Mouse (Mus musculus): ENCODE measurements at regions not wholly inside any gene's neighbourhood (a gene's known extent, or its start where the extent isn't known, plus 50 kb on each side); places are given as distances from the start of the nearest gene placed in this dataset.

DNA sequence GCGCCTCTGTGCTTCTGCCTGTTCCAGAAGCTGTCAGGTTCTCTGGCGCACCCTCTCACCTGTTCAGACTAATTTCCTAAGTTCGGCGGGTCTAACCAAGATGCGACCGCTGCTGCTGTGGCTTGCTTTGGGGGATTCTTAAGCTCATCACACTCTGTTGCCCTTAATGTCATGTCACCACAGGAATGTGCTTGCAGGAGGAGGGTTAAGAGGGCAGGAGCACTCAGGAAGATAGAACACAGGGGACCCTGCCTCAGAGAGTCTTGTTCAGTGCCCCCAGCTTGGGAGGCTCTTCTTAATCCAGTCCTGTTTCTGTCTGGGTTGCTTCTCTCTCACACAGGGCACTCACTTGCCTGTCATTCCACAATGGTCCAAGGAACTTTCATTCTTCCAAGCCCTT is 65.1 kb upstream of the Pcdh8 start:
- no peaks in the 10 kb centered on the region for H3K36me3 ChIP-seq (ENCODE audit: control insufficient read depth, insufficient read depth, low read length, poor library complexity, severe bottlenecking)
- in situ Hi-C loops (cut with MboI; ENCODE audit: low sequenced_read_pairs in 2 of 2, unreplicated experiment in 2 of 2) = no loop called here
- H3K9me3 ChIP-seq (ENCODE audit: control insufficient read depth, insufficient read depth, low read depth, low read length) = no peaks in the 10 kb centered on the region
- TF ChIP-seq CHD2 (IDR thresholded peaks at IDR 0.05; ENCODE audit: low read depth, low read length) (no peak), HCFC1 (IDR thresholded peaks at IDR 0.05; ENCODE audit: borderline replicate concordance, insufficient read depth, low read length) (no peak), ZNF384 (IDR thresholded peaks at IDR 0.05; ENCODE audit: low read depth, low read length) (no peak), MAFK (IDR thresholded peaks at IDR 0.05; ENCODE audit: insufficient read depth, low read depth, low read length) (no peak), ZC3H11A (IDR thresholded peaks at IDR 0.05; ENCODE audit: borderline replicate concordance, low read depth, low read length) (no peak)
- H3K9ac ChIP-seq (ENCODE audit: insufficient read depth, low read depth, low read length, poor library complexity, severe bottlenecking) = peak overlapping the region; percentile 54; the same call in 1 of the 2 replicates
- peak; percentile 20 for DNase-seq (ENCODE audit: low read depth, low spot score)
- H3K27ac ChIP-seq (ENCODE audit: insufficient read depth, low read depth, low read length, poor library complexity, severe bottlenecking) = no peak overlapping the region
- H3K4me1 ChIP-seq (ENCODE audit: control insufficient read depth in 2 of 2, insufficient read depth in 2 of 2, low read length in 2 of 2, poor library complexity in 1 of 2) = no peaks in the 10 kb centered on the region
- peak overlapping the region; percentile 43 to 55; a peak in 2 of 4 replicates for H3K4me3 ChIP-seq (ENCODE audit: insufficient read depth in 1 of 2, low read depth in 1 of 2, low read length in 2 of 2, poor library complexity in 1 of 2, severe bottlenecking in 1 of 2)

- H3K4me1 ChIP-seq (ENCODE audit: control insufficient read depth in 2 of 2, insufficient read depth in 2 of 2, low read length in 2 of 2, poor library complexity in 1 of 2) = no peaks in the 10 kb centered on the region
- TF ChIP-seq HCFC1 (IDR thresholded peaks at IDR 0.05; ENCODE audit: borderline replicate concordance, insufficient read depth, low read length) = no peak
- TF ChIP-seq CHD2 (IDR thresholded peaks at IDR 0.05; ENCODE audit: low read depth, low read length) = no peak
- no peak for TF ChIP-seq MAFK (IDR thresholded peaks at IDR 0.05; ENCODE audit: insufficient read depth, low read depth, low read length)
- no peak for TF ChIP-seq ZNF384 (IDR thresholded peaks at IDR 0.05; ENCODE audit: low read depth, low read length)
- no peak for TF ChIP-seq ZC3H11A (IDR thresholded peaks at IDR 0.05; ENCODE audit: borderline replicate concordance, low read depth, low read length)
- H3K9ac ChIP-seq (ENCODE audit: insufficient read depth, low read depth, low read length, poor library complexity, severe bottlenecking) = no peak overlapping the region
- no peak overlapping the region for H3K27ac ChIP-seq (ENCODE audit: insufficient read depth, low read depth, low read length, poor library complexity, severe bottlenecking)
- H3K4me3 ChIP-seq (ENCODE audit: insufficient read depth in 1 of 2, low read depth in 1 of 2, low read length in 2 of 2, poor library complexity in 1 of 2, severe bottlenecking in 1 of 2) = no peak overlapping the region
- in situ Hi-C loops (cut with MboI; ENCODE audit: low sequenced_read_pairs in 2 of 2, unreplicated experiment in 2 of 2) = no loop called here
- no peaks in the 10 kb centered on the region for H3K36me3 ChIP-seq (ENCODE audit: control insufficient read depth, insufficient read depth, low read length, poor library complexity, severe bottlenecking)
- H3K9me3 ChIP-seq (ENCODE audit: control insufficient read depth, insufficient read depth, low read depth, low read length) = no peaks in the 10 kb centered on the region
- DNase-seq (ENCODE audit: low read depth, low spot score) = no peak
These were observed 53.7 kb upstream of the Pcdh8 start for GRCm38 (mm10) chr14:79824670-79825446.

GRCm38 (mm10) chr14:79822453-79823117 is 51.5 kb upstream of the Pcdh8 start:
- Histone ChIP-seq H3K9me3 (ENCODE audit: control insufficient read depth, insufficient read depth, low read depth, low read length) (no peaks in the 10 kb centered on the region), H3K4me1 (ENCODE audit: control insufficient read depth in 2 of 2, insufficient read depth in 2 of 2, low read length in 2 of 2, poor library complexity in 1 of 2) (no peaks in the 10 kb centered on the region), H3K4me3 (ENCODE audit: insufficient read depth in 1 of 2, low read depth in 1 of 2, low read length in 2 of 2, poor library complexity in 1 of 2, severe bottlenecking in 1 of 2) (no peak overlapping the region), H3K36me3 (ENCODE audit: control insufficient read depth, insufficient read depth, low read length, poor library complexity, severe bottlenecking) (no peaks in the 10 kb centered on the region), H3K9ac (ENCODE audit: insufficient read depth, low read depth, low read length, poor library complexity, severe bottlenecking) (no peak overlapping the region), H3K27ac (ENCODE audit: insufficient read depth, low read depth, low read length, poor library complexity, severe bottlenecking) (no peak overlapping the region)
- in situ Hi-C loops (cut with MboI; ENCODE audit: low sequenced_read_pairs in 2 of 2, unreplicated experiment in 2 of 2) = no loop called here
- TF ChIP-seq ZNF384 (IDR thresholded peaks at IDR 0.05; ENCODE audit: low read depth, low read length) (no peak), MAFK (IDR thresholded peaks at IDR 0.05; ENCODE audit: insufficient read depth, low read depth, low read length) (no peak), HCFC1 (IDR thresholded peaks at IDR 0.05; ENCODE audit: borderline replicate concordance, insufficient read depth, low read length) (no peak), CHD2 (IDR thresholded peaks at IDR 0.05; ENCODE audit: low read depth, low read length) (no peak), ZC3H11A (IDR thresholded peaks at IDR 0.05; ENCODE audit: borderline replicate concordance, low read depth, low read length) (no peak)
- DNase-seq (ENCODE audit: low read depth, low spot score) = no peak

- DNase-seq (ENCODE audit: low read depth, low spot score) = no peak
- H3K4me1 ChIP-seq (ENCODE audit: control insufficient read depth in 2 of 2, insufficient read depth in 2 of 2, low read length in 2 of 2, poor library complexity in 1 of 2) = no peaks in the 10 kb centered on the region
- H3K36me3 ChIP-seq (ENCODE audit: control insufficient read depth, insufficient read depth, low read length, poor library complexity, severe bottlenecking) = no peaks in the 10 kb centered on the region
- H3K27ac ChIP-seq (ENCODE audit: insufficient read depth, low read depth, low read length, poor library complexity, severe bottlenecking) = no peak overlapping the region
- TF ChIP-seq HCFC1 (IDR thresholded peaks at IDR 0.05; ENCODE audit: borderline replicate concordance, insufficient read depth, low read length) = no peak
- TF ChIP-seq CHD2 (IDR thresholded peaks at IDR 0.05; ENCODE audit: low read depth, low read length) = no peak
- TF ChIP-seq ZNF384 (IDR thresholded peaks at IDR 0.05; ENCODE audit: low read depth, low read length) = no peak
- no peak for TF ChIP-seq MAFK (IDR thresholded peaks at IDR 0.05; ENCODE audit: insufficient read depth, low read depth, low read length)
- TF ChIP-seq ZC3H11A (IDR thresholded peaks at IDR 0.05; ENCODE audit: borderline replicate concordance, low read depth, low read length) = no peak
- no peaks in the 10 kb centered on the region for H3K9me3 ChIP-seq (ENCODE audit: control insufficient read depth, insufficient read depth, low read depth, low read length)
- no peak overlapping the region for H3K4me3 ChIP-seq (ENCODE audit: insufficient read depth in 1 of 2, low read depth in 1 of 2, low read length in 2 of 2, poor library complexity in 1 of 2, severe bottlenecking in 1 of 2)
- in situ Hi-C loops (cut with MboI; ENCODE audit: low sequenced_read_pairs in 2 of 2, unreplicated experiment in 2 of 2) = no loop called here
- H3K9ac ChIP-seq (ENCODE audit: insufficient read depth, low read depth, low read length, poor library complexity, severe bottlenecking) = no peak overlapping the region
These were observed 50.9 kb upstream of the Pcdh8 start for GRCm38 (mm10) chr14:79822011-79822435.

Data from ES-E14 (cell line).